Mouse (Mus musculus): Measurements from ENCODE around the gene Rhbdf2.

The Rhbdf2 gene

GRCm38 (mm10) chr11:116665289-116665688, 38.5 kb upstream of the Rhbdf2 start:
- in situ Hi-C loops (cut with MboI; ENCODE audit: low pct_unique_long_range_greater_than_20kb in 1 of 2, low sequenced_read_pairs in 2 of 2, unreplicated experiment in 1 of 2), result loop anchor here in 1 of 2 experiments (25.0 kb wide), 1 partner anchor 372 kb away; no protein-coding TSS in a partner anchor

GRCm38 (mm10) chr11:116661948-116662377, 35.1 kb upstream of the Rhbdf2 start:
- in situ Hi-C loops (cut with MboI; ENCODE audit: low pct_unique_long_range_greater_than_20kb in 1 of 2, low sequenced_read_pairs in 2 of 2, unreplicated experiment in 1 of 2), result loop anchor here in 1 of 2 experiments (25.0 kb wide), 1 partner anchor 375 kb away; no protein-coding TSS in a partner anchor

GRCm38 (mm10) chr11:116661291-116661947, 34.6 kb upstream of the Rhbdf2 start:
- in situ Hi-C loops (cut with MboI; ENCODE audit: low pct_unique_long_range_greater_than_20kb in 1 of 2, low sequenced_read_pairs in 2 of 2, unreplicated experiment in 1 of 2), result loop anchor here in 1 of 2 experiments (25.0 kb wide), 1 partner anchor 376 kb away; no protein-coding TSS in a partner anchor

- in situ Hi-C loops (cut with MboI; ENCODE audit: low pct_unique_long_range_greater_than_20kb in 1 of 2, low sequenced_read_pairs in 2 of 2, unreplicated experiment in 1 of 2), result loop anchor here in 1 of 2 experiments (25.0 kb wide), 1 partner anchor 377 kb away; no protein-coding TSS in a partner anchor
These were observed 33.4 kb upstream of the Rhbdf2 start for GRCm38 (mm10) chr11:116660181-116660580.

- in situ Hi-C loops (cut with MboI; ENCODE audit: low pct_unique_long_range_greater_than_20kb in 1 of 2, low sequenced_read_pairs in 2 of 2, unreplicated experiment in 1 of 2), result loop anchor here in 1 of 2 experiments (25.0 kb wide), 1 partner anchor 378 kb away; no protein-coding TSS in a partner anchor
These were observed 32.3 kb upstream of the Rhbdf2 start for GRCm38 (mm10) chr11:116659027-116659621.

- in situ Hi-C loops (cut with MboI; ENCODE audit: low pct_unique_long_range_greater_than_20kb in 1 of 2, low sequenced_read_pairs in 2 of 2, unreplicated experiment in 1 of 2), result loop anchor here in 1 of 2 experiments (25.0 kb wide), 1 partner anchor 379 kb away; no protein-coding TSS in a partner anchor
These were observed 31.4 kb upstream of the Rhbdf2 start for GRCm38 (mm10) chr11:116658238-116658637.

- in situ Hi-C loops (cut with MboI; ENCODE audit: low pct_unique_long_range_greater_than_20kb in 1 of 2, low sequenced_read_pairs in 2 of 2, unreplicated experiment in 1 of 2), result loop anchor here in 1 of 2 experiments (25.0 kb wide), 1 partner anchor 380 kb away; no protein-coding TSS in a partner anchor
These were observed 30.7 kb upstream of the Rhbdf2 start for GRCm38 (mm10) chr11:116657311-116658223.

GRCm38 (mm10) chr11:116656348-116657191, 29.8 kb upstream of the Rhbdf2 start:
- in situ Hi-C loops (cut with MboI; ENCODE audit: low pct_unique_long_range_greater_than_20kb in 1 of 2, low sequenced_read_pairs in 2 of 2, unreplicated experiment in 1 of 2), result loop anchor here in 1 of 2 experiments (25.0 kb wide), 1 partner anchor 381 kb away; no protein-coding TSS in a partner anchor

- in situ Hi-C loops (cut with MboI; ENCODE audit: low pct_unique_long_range_greater_than_20kb in 1 of 2, low sequenced_read_pairs in 2 of 2, unreplicated experiment in 1 of 2), result loop anchor here in 1 of 2 experiments (25.0 kb wide), 1 partner anchor 383 kb away; no protein-coding TSS in a partner anchor
These were observed 27.5 kb upstream of the Rhbdf2 start, which contains the start of gene Cygb for GRCm38 (mm10) chr11:116654255-116654821. Cygb (minus strand) TSS chr11:116654313.

GRCm38 (mm10) chr11:116653709-116654221, 26.9 kb upstream of the Rhbdf2 start:
- in situ Hi-C loops (cut with MboI; ENCODE audit: low pct_unique_long_range_greater_than_20kb in 1 of 2, low sequenced_read_pairs in 2 of 2, unreplicated experiment in 1 of 2), result loop anchor here in 1 of 2 experiments (25.0 kb wide), 1 partner anchor 384 kb away; no protein-coding TSS in a partner anchor

GRCm38 (mm10) chr11:116653234-116653633, 26.4 kb upstream of the Rhbdf2 start, which contains the start of gene Prcd:
Prcd (plus strand) TSS chr11:116653534.
- in situ Hi-C loops (cut with MboI; ENCODE audit: low pct_unique_long_range_greater_than_20kb in 1 of 2, low sequenced_read_pairs in 2 of 2, unreplicated experiment in 1 of 2), result loop anchor here in 1 of 2 experiments (25.0 kb wide), 1 partner anchor 384 kb away; no protein-coding TSS in a partner anchor

GRCm38 (mm10) chr11:116652330-116653098, 25.7 kb upstream of the Rhbdf2 start:
- in situ Hi-C loops (cut with MboI; ENCODE audit: low pct_unique_long_range_greater_than_20kb in 1 of 2, low sequenced_read_pairs in 2 of 2, unreplicated experiment in 1 of 2), result loop anchor here in 1 of 2 experiments (25.0 kb wide), 1 partner anchor 385 kb away; no protein-coding TSS in a partner anchor

GRCm38 (mm10) chr11:116651339-116651738, 24.5 kb upstream of the Rhbdf2 start:
- in situ Hi-C loops (cut with MboI; ENCODE audit: low pct_unique_long_range_greater_than_20kb in 1 of 2, low sequenced_read_pairs in 2 of 2, unreplicated experiment in 1 of 2), result loop anchor here in 1 of 2 experiments (25.0 kb wide), 1 partner anchor 386 kb away; no protein-coding TSS in a partner anchor

GRCm38 (mm10) chr11:116650811-116651210, 24.0 kb upstream of the Rhbdf2 start:
- in situ Hi-C loops (cut with MboI; ENCODE audit: low pct_unique_long_range_greater_than_20kb in 1 of 2, low sequenced_read_pairs in 2 of 2, unreplicated experiment in 1 of 2), result loop anchor here in 1 of 2 experiments (25.0 kb wide), 1 partner anchor 386 kb away; no protein-coding TSS in a partner anchor

- in situ Hi-C loops (cut with MboI; ENCODE audit: low pct_unique_long_range_greater_than_20kb in 1 of 2, low sequenced_read_pairs in 2 of 2, unreplicated experiment in 1 of 2), result loop anchor here in 1 of 2 experiments (10.0 to 25.0 kb wide), 2 partner anchors 155 to 387 kb away; no protein-coding TSS in a partner anchor
These were observed 23.0 kb upstream of the Rhbdf2 start for GRCm38 (mm10) chr11:116649711-116650337.

All from mouse embryonic stem cell (cell line).